Mouse (Mus musculus) stomach, embryonic 16.5 days (tissue): Measurements from ENCODE around the gene Vmn1r175. TPM values are rescaled to one million over a fixed set of nuclear protein-coding genes. Genes with fewer than 3 reads are reported as not detected.
"Not testable (repeated sequence)": the region's sequence is repeated elsewhere in the genome, so short reads cannot be mapped to it uniquely, and the experiment has no call there.

ENCODE experiments used
- ATAC-seq: fragments of 200-750 bp; cut with Nextera tagmentation; 2 replicates; pipeline ENCODE4 v1.8.0; 2017; ENCODE audit warnings: moderate number of reproducible peaks, moderate TSS enrichment; ENCODE audit not compliant: insufficient read depth, low FRiP score
- H3K27ac ChIP-seq: fragments of 300-500 bp; sonication (generic); 2 replicates; pipeline ENCODE4 v1.5.1; 2014; ENCODE audit warnings: low read length
- H3K27me3 ChIP-seq: fragments of 300-500 bp; sonication (generic); 2 replicates; pipeline ENCODE4 v1.6.1; 2014; ENCODE audit warnings: low read length, control low read depth, mixed read lengths; ENCODE audit not compliant: control insufficient read depth, insufficient read depth
- H3K36me3 ChIP-seq: fragments of 300-500 bp; sonication (generic); 2 replicates; pipeline ENCODE4 v1.6.1; 2014; ENCODE audit warnings: low read length; ENCODE audit not compliant: control insufficient read depth, insufficient read depth
- H3K4me1 ChIP-seq: fragments of 300-500 bp; sonication (generic); 2 replicates; pipeline ENCODE4 v1.6.1; 2014; ENCODE audit warnings: low read length, control low read depth, mixed read lengths; ENCODE audit not compliant: control insufficient read depth, insufficient read depth
- H3K4me2 ChIP-seq: fragments of 300-500 bp; sonication (generic); 2 replicates; pipeline ENCODE4 v1.6.1; 2014; ENCODE audit warnings: low read depth, low read length, mixed read lengths
- H3K4me3 ChIP-seq: fragments of 300-500 bp; sonication (generic); replicated peaks from 2 replicates; pipeline ENCODE4 v1.5.1; 2014; ENCODE audit warnings: mild to moderate bottlenecking, low read length
- H3K9ac ChIP-seq: fragments of 300-500 bp; sonication (generic); 2 replicates; pipeline ENCODE4 v1.6.1; 2014; ENCODE audit warnings: low read length
- H3K9me3 ChIP-seq: fragments of 300-500 bp; sonication (generic); replicated peaks from 2 replicates; pipeline ENCODE4 v1.6.1; 2016; ENCODE audit warnings: low read length, control low read depth; ENCODE audit not compliant: control insufficient read depth
- WGBS: fragments of 180-500 bp; shearing (Covaris S2); extraction: QIAGEN DNeasy Blood & Tissue Kit; methylation state at CpG from one replicate; pipeline ENCODE4 v1.1.7; 2014; 5-methylcytosine and 5-hydroxymethylcytosine counted together
- polyA plus RNA-seq: library from polyadenylated mRNA; unstranded; fragments of >200 nt; fragmentation: Nextera tagmentation; extraction: Ambion mirVana; gene quantifications from 2 replicates; pipeline ENCODE4 v1.2.1, GENCODE M21; 2015

Vmn1r175 gene
- polyA plus RNA-seq = not detected in 2 replicates

GRCm38 (mm10) chr7:23810543-23810942 is at the start of gene Vmn1r175:
Vmn1r175 (minus strand) TSS chr7:23810643.
- not testable (repeated sequence) for H3K9me3 ChIP-seq, ATAC-seq, H3K4me3 ChIP-seq, H3K4me1 ChIP-seq, H3K9ac ChIP-seq, H3K27ac ChIP-seq, H3K27me3 ChIP-seq, H3K36me3 ChIP-seq, H3K4me2 ChIP-seq

GRCm38 (mm10) chr7:23837272-23837671 is 26.8 kb upstream of the Vmn1r175 start, which contains the start of gene Vmn1r176:
Vmn1r176 (minus strand) TSS chr7:23837372.
- ATAC-seq, H3K9ac ChIP-seq, H3K4me1 ChIP-seq, H3K36me3 ChIP-seq, H3K9me3 ChIP-seq, H3K4me2 ChIP-seq, H3K27me3 ChIP-seq, H3K4me3 ChIP-seq, H3K27ac ChIP-seq: not testable (repeated sequence)
- WGBS = no CpG with 5 or more reads among the region's 1 CpGs

- 79% methylated on average over 6 of the region's 6 CpGs for WGBS
Measured at GRCm38 (mm10) chr7:23784526-23784925, 25.9 kb downstream of the Vmn1r175 start.

More at GRCm38 (mm10) chr7:23784526-23784925, 25.9 kb downstream of the Vmn1r175 start:
- H3K27ac ChIP-seq = no peak overlapping the region
- no peak for ATAC-seq
- no peaks in the 10 kb centered on the region for H3K4me1 ChIP-seq
- no peak overlapping the region for H3K4me3 ChIP-seq
- H3K9ac ChIP-seq = no peak overlapping the region
- no peaks in the 10 kb centered on the region for H3K36me3 ChIP-seq
- H3K4me2 ChIP-seq = no peak overlapping the region
- peaks cover 15% of the 10 kb centered on the region; the same call in 1 of the 2 replicates for H3K9me3 ChIP-seq
- H3K27me3 ChIP-seq = no peaks in the 10 kb centered on the region

Other genes with a start within 250 kb of the Vmn1r175 start
- not detected in 2 replicates for gene Vmn1r169, start 235.1 kb downstream of the Vmn1r175 start, polyA plus RNA-seq
- not detected in 2 replicates for gene Vmn1r170, start 204.5 kb downstream of the Vmn1r175 start, polyA plus RNA-seq
- not detected in 2 replicates for gene Vmn1r171, start 179.9 kb downstream of the Vmn1r175 start, polyA plus RNA-seq
- not detected in 2 replicates for gene Vmn1r172, start 152.3 kb downstream of the Vmn1r175 start, polyA plus RNA-seq
- gene Vmn1r173, start 109.9 kb downstream of the Vmn1r175 start, polyA plus RNA-seq = not detected in 2 replicates
- gene Vmn1r174, start 58.4 kb downstream of the Vmn1r175 start, polyA plus RNA-seq = not detected in 2 replicates
- gene Vmn1r176, start 26.7 kb upstream of the Vmn1r175 start, polyA plus RNA-seq = not detected in 2 replicates
- not detected in 2 replicates for gene Vmn1r177, start 55.8 kb upstream of the Vmn1r175 start, polyA plus RNA-seq
- gene Vmn1r178, start 81.4 kb upstream of the Vmn1r175 start, polyA plus RNA-seq = not detected in 2 replicates
- not detected in 2 replicates for gene Vmn1r179, start 116.3 kb upstream of the Vmn1r175 start, polyA plus RNA-seq
- not detected in 2 replicates for gene Vmn1r180, start 140.0 kb upstream of the Vmn1r175 start, polyA plus RNA-seq
- gene Vmn1r181, start 164.0 kb upstream of the Vmn1r175 start, polyA plus RNA-seq = not detected in 2 replicates
- not detected in 2 replicates for gene V1rd19, start 191.0 kb upstream of the Vmn1r175 start, polyA plus RNA-seq
- not detected in 2 replicates for gene Vmn1r183, start 242.6 kb upstream of the Vmn1r175 start, polyA plus RNA-seq